Mouse (Mus musculus): Measurements from ENCODE around the gene Stard5.

Gene Stard5

DNA sequence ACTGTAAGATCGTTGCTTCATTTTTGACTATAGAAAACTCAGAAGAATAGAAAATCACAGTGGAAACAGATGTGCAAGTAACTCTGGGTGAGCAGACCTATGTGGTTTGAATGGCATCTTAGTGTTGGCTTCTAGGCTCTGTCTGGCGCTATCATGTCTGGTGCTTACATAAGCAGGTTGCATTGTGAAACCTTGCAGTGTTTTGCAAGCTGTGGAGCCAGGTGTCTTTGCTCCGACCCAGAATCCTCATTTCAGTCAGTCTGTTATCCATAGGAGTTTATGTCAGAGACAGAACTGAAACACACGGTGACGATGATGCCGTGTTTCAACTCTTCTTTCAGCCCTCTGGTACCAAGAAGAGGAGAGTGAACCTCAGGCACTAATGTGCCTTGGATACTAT, 2.1 kb downstream of the Stard5 start:
- DNase-seq: no peak

DNA sequence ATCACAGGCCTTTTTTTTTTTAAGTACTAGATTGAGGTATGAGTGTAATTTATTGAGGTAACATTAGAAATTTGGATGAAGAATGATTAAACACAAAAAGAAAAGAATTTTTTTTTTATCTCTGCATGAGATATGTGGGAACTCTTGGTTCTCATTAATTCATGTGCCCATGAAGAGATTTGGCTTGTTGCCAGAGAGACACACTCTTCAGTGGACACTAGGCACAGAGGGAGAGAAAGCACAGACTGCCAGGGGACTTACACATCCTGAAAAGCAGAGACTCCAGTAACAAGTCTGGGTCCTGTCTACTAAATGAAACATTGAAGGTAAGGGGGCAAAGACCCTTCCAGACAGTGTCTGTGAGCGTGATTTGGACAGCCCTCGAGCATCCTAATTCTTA, 4.0 kb downstream of the Stard5 start:
- DNase-seq: peak in 1 of 2 experiments; percentile 20

DNA sequence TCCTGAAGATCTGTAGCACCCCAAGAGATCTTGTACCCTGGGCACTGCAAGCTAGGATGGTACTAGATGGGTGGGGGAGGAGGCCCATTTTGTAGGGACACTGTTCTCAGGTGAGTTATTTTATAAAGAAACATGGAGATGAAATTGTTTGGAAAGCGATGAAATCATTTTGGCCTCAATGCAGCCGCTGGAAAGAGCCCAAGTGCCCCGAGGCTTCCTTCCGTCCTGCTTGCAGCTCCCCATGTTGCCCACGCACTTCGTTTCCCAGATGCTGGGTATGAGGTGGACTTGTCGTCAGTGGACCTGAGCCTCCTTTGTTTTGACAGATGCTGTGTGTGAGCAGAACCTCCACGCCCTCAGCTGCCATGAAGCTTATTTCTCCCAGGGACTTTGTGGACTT, 4.7 kb downstream of the Stard5 start:
- peak in 1 of 2 experiments; percentile 16 for DNase-seq

DNA sequence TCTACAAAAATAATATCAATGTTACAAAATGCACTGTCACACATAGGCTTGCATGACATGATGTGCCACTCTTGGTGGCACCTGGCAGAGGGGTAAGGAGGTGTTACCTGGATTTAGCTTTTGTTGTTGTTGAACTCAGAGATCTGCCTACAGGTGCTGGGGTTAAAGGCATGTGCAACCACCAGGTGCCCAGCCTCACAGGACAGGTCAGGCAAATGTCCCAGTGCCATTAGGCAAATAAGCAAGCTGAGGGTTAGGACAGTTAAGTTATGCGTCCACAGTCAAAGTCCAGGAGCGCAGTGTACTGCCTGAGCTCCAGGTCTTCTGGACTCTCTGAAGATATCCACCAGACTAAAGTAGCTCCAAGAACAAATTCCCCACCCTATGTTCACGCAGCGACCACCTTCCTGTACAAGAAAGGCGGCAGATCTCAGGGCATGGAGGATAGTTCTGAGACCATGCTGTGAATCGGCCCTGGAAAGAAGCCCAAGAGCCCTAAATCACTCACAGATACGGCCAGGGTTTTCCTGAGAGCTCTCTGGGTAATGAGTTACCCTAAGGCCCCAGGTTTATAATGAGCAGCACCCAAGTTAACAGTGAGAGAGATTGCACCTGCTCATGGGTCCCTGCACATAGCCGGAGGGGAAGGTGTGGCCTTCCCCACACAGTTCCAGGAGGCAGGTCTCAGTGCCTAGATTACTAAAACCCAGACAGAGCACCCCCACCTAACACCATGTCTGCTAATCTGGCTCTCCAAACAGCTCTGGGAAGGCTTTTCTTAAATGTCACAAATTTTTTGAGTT, 6.2 kb downstream of the Stard5 start:
- peak; percentile 56 to 78 for DNase-seq

DNA sequence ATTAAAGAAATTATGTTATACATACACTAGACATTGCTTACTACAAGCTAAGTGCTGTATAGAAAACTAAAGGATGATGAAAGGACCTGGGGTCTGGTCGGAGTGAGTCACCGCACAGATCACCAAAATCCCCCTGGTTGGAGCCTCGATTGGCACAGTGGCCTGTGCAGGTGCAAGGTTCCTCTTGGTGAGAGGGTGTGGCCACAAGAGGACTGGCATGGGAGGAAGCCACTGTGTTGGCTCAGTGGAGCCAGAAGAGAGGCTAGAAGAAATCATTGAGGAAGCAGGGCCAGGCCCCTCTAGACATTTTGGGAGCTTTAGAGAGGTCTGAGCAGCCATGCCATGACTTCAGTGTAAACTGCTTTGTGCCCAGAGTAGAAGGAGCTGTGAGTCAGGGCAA, 7.3 kb downstream of the Stard5 start:
- peak in 1 of 2 experiments; percentile 38 for DNase-seq

DNA sequence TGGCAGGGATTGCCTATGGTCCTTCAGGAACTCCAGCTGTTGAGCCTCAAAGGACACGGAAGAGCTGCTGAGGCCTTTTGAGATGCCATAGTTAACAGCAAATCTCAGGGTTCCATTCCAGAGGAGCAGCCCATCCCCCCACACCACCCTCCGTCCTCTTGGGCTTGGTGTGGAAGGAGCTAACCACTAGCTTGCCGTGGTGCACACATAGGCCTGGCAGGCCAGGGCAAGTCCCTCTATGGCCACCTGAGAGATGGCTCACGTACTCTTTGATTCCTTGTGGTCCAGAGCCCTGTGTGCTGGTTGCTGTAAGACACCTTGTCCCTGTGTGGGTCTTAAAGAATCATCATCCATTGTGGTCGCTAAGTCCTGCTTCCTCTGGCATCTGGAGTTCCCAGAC, 8.8 kb downstream of the Stard5 start:
- DNase-seq: peak in 1 of 2 experiments; percentile 35

DNA sequence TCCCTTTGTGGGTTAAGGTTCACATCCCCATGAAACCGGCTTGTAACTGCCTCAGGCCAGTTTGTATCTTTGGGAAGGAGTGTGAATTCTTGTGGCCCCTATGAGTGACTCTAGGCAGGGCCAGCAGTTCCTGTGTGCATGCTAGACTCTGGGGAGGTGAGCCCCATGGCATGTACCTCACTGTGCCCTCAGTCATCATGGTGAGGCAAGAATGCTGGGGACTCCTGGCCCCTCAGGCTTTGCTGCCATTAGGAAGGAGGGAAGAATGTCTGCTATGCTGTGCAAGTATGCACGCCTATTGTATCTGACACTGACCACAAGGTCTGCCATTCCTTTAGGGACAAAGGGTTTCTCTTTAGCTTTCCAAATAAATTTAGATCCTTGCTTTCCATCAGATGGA, 9.4 kb downstream of the Stard5 start:
- peak in 1 of 2 experiments; percentile 17 for DNase-seq

DNA sequence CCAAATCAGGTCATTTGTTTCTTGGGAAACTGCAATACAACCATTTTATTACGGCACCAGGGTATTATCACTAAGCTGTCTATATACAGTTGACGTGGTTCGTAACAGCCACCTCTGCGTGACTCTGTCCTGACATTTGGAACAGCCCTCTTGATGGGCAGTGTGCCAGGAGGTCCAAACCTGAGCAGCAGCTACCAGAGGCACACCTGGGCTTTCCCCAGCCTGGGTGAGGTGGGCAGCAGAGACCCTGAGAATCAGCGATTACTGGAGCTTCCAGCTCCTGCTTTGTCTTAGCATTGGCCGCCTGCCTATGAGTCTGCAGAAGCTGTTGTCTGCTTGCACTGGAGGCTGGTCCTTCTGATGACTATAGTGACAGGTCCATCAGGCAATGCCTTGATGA, 11.8 kb downstream of the Stard5 start:
- DNase-seq: peak in 1 of 2 experiments; percentile 52

DNA sequence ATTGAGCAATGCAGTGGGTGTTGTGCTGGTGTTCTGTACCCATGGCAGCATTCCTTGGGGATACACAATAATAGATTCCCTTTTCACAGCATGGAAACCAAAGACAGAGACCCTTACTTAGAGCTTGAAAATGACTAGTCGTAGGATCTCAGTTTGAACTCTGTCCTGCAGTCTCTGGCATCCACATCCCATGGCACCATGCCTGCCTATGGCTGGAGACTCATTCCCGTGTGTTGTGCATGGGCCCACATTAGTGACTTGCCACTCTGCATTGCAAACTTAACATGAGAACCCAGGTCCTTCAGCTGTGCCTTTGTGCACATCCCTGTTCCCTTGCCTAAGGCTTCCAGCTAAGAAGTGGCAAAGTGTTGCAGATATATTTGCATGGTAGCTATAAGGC, 13.0 kb downstream of the Stard5 start:
- DNase-seq: peak; percentile 37 to 41

DNA sequence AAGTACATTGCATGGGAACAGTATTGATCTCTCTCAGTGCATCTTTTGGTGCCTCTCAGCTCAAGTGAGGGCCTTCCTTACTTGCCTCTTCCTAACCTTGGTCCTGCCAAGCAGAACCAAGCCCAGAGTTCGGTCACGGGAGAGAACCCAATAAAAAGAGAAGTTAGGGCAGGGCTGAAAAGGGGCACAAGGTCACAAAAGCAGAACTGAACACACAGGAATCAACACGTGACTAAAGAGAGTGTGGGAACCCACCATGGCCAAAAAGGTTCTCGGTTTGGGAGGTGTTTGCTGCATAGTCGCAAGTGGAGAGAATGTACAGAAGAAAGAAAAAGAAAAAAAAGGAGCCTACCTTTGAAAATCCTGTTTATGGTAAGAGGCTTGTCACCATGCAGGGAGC, 13.7 kb downstream of the Stard5 start:
- DNase-seq: peak in 1 of 2 experiments; percentile 29

DNA sequence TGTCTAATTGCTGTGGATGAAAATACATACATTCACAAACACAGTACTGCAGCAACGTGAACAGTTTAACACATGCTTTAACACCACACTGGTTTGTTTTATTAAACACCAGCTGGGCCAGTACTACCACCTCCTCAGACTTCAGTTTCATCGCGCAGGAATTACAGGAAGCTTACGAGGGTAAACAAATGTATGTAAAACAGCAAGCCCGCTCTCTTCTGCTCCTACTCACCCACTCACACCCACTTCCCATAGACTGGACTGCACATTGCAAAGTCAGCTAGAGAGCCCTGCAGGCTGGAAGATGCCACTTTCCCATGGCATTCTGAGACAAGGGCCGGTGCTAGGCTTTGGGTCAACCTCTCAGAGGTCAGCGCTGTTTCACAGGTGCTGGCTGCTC, 17.0 kb downstream of the Stard5 start:
- peak in 1 of 2 experiments; percentile 16 for DNase-seq

DNA sequence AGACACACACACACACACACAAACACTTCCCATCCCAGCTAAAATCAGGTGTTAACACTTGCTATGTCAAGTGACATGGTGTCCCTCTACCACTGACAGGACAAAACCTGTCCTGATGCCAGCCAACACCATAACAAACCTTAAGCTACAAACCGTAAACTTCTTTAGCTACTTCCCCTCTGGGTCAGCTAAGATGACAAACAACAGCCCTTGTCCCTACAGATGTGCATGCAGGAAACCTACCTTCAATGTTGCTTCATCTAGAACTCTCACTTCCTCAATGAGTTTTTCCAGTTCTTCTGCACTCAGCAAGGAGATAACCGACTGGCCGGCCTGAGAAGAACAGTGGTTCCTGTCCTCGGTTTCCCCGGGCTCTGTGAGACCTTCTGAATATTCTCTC, 18.9 kb downstream of the Stard5 start:
- no peak for DNase-seq

DNA sequence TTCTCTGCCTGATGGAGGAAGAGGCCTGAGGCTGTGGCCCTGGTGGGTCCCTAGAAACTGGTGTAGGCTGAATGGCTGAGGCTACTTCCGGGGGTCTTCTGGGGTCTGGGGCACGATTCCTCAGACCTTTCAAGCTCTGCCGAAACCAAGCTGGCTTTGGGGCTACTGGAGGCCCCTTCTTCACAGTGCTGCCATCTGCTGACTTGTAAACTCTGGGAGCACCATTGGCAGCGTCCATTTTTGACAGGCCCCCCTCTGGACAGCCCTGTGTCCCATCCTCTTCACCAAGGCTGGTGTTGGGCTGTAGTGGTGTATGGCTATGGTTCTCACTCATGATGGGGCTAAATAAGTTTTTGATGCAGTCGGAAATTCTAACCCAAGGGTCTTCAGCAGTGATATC, 20.7 kb downstream of the Stard5 start:
- DNase-seq: no peak

DNA sequence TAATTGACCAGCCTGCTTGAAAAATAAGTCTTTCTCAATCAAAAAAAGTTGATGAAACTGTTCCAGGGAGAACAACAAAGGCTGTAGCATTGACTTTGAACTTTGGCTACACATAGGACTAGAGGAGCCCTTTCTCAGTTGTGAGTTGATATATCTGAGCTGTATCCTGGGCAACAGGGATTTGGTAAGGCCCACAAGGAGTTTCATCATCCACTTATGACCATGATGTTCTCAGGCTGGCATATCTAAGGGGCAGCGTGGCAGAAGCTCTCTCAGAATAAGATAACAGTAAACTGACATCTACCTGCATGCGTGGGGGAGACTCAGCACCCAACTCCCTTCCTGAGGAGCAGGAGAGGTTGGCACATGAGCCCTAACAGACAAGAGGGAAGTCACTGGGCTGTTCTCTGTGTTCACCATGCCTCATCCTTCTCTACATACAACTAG, 21.9 kb downstream of the Stard5 start:
- no peak for DNase-seq

DNA sequence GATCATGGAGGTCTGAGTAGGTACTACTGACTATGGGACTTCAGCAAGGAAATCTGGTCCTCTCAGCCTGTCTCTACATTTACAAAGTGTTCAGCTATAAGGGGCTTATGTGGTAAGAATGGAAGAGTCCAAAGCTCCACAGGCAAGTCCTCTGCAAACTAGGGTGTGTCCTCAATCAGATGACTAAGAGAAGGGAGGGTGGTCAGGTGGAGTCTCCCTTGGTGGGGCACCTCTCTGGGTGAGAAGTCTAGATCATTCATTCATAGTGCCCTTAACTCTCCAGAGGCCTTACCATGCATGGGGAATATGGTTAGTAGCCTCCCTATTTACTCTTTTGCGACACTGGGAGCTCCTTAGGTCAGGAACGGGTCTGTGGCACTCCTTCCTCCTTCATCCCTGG, 22.4 kb downstream of the Stard5 start:
- no peak for DNase-seq

DNA sequence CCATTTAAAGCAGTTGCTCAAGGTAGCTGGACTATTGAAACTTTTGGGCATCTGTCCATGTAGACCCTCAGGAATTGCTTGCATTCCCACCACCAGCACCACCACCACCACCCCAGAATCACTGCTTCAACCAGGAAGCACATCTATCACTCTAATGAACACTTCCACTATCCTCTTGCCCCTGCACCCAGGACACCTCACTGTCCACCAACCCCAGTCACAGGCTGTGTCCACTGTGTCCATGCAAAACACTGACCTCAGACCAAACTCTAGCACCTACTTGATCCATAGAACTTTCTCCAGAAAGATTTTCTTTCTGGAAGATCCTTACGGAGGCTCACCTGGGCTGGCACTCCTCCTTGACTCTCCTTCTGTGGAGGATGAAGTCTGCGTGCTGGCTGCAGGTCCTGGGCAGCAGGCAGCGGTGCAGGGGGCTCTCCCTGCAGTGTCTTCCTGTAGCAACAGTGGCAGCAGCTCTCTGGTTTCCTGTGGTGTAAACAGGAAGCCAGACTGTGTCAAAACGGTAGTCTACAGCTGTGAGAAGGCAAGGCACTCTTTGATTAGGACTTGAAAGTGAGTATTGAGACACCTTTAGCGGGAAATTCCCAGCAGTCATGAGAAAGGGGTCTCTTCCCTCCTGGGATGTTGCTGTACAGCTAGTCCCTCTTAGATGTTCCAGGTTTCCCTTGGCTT, 23.3 kb downstream of the Stard5 start:
- peak; percentile 44 to 73 for DNase-seq

DNA sequence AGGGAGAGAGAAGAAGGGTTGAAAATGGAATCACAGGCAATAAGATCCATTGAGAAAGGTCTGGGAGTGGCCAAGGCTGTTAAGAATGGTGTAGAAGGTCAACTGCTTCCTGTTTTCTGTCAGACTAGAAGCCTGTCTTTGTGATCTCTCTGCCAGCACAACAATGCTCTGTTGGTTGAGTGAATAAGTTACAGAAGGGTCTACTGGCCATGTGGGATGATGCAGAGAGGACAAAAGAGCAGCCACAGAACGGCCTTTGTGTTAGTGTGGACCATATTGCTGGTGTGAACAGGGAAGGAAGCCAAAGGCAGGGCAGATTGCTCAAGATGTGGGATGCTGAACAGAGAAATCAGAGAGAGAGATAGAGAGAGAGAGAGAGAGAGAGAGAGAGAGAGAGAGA, 27.0 kb downstream of the Stard5 start:
- DNase-seq: peak in 1 of 2 experiments; percentile 64

DNA sequence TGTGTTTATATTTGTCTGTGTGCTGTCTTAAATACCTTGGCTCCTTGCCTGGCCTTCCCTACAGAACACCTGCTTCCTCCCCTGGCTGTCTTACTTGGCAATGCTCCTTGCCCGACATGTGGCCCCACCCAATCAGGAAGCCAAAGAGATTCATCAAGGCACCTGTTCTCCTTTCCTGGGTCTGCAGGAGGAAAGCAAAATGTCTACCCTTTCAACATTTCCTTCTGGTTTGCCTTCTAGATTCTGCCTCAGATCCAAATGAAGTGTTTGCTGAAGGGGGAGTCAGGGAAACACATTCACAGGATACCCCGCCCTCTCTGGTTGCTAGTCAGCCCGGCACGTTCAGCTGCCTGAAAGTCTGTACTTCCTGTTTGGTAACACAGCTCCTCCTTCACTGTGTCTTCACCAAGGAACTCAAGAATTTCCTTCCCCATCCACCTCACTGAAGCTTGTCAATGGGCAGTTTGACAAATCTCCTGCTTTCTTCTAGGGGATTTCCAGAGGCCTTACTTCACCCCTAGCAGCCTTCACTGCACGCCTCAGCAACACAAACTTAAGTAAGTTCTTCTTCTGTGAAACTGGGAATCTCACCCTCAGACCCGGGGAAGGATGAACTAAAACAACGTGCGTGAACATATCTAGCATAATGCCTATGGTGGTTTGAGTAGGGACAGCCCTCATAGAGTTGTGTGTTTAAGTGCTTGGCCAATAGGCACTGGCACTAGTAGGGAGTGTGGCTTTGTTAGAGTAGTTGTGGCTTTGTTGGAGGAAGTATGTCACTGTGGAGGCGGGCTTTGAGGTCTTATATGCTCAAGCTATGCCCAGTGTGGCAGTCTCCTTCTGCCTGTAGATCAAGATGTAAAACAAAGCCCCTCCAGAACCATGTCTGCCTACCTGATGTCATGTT, 27.7 kb downstream of the Stard5 start:
- peak; percentile 69 to 76 for DNase-seq

DNA sequence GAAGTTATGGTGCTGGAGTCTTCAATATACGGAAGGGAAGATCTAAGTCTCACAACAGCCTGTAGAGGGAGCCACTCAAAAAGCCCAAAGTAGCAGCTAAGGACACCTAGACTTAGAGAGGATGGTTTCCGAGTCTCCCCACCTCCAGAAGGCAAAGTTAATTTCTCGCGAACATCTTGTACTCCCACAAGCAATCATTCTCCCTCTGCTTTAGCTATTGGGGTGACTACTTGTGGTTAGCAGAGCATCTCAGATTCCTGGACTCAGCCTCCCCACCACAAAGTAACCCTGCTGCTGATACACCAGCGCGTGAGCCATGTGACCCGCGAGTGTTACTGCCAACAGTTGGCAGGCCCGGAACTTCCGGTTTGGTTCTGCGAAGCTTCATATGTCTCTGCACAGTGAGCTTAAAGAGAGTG, 28.5 kb downstream of the Stard5 start:
- DNase-seq: no peak

DNA sequence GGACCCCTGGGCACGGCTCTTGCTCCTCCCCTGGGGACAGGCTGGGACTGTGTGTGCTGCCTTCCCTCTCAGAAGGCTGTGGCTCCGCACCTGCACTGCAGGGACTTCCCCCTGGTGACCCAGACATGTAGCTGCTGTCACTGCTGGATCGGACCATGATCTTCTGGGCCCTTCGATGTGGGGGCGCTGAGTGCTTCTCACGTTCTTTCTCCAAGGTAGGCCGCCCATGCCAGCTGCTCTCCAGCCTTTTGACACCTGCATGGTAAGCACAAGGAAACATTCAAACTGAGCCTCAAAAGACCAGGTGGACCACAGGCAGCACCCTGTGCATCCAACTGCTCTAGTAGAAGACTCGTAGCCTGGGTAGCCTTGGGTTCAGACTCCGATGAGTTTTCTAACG, 29.3 kb downstream of the Stard5 start:
- DNase-seq: no peak

DNA sequence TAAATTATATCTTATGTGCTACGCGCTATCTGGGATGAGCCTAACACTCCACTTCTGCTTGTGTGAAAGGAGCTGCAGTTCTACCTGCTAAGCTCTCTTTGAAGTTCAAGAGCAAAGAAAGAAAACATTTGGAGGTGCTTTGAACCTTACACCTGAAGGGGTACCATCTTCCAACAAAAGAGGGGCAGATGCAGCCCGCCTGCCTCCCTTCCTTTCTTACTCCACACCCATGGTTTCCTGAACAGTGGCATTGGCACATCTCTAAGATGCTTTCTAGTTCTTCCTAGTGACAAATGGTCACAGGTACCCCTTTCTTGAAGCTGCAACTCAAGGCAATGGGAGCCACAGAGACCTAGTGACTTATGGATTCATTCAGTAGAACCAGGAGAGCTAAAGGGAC, 30.0 kb downstream of the Stard5 start:
- DNase-seq: no peak

DNA sequence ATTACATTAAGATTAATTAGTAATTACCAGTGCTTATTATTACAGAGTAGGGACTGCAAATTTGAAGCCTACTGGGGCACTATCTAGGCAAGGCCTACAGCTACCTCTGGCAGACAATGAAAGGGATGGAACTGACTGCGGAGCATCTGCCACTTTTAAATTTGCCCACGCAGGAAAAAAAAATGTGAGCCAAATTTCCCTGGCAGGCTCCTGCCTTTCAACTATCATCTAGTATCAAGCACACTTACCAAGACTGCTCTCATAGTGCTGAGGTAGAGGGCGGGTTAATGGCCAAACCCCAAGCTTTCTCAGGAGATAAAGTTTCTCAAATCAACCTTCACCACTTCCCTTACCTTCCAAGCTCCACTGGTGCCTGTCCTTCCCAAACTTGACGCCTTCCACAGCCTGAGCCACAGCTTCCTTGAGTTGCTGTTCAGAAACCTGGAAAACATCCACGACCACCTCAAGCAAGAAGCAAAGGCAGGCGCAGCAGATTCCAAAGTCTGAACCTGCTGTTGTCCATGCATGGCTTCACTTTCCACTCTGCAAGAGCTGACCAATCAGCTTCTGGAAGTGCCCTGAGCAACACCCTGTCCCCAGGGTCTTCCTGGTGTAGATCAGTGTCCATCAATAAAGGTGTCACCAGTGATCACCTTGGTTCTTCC, 31.1 kb downstream of the Stard5 start:
- peak; percentile 34 to 69 for DNase-seq
